Mouse (Mus musculus) liver, adult 2 months (tissue): ENCODE results near the gene Fgfr2.

ENCODE experiments used
- CTCF ChIP-seq: fragments of 200-500 bp; IDR thresholded peaks from 2 replicates; pipeline ENCODE4 v1.5.1; 2011; ENCODE audit warnings: low read depth, low read length, control low read depth
- POLR2A ChIP-seq: fragments of 200-500 bp; IDR thresholded peaks from 2 replicates; pipeline ENCODE4 v1.6.1; 2011; ENCODE audit warnings: low read length, control low read depth; ENCODE audit not compliant: insufficient read depth; ENCODE audit errors: extremely low read depth

DNA sequence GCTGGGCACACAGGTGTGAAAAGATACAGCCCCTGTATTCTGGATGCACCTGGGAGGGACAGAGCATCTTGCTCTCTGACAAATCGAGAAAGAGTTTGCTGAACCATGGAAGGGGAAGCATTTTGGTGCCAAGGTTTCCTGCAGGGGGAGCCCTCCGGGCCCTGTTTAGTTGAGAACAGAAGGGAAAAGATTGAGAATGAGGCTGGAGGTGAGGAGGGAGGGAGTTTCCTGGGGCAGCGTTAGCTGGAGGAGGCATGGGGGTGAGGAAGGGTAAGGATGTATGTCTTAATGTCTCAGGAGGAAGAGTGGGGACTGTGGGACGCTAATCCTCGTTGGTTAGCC is 1524.7 kb downstream of the Fgfr2 start:
- TF ChIP-seq POLR2A (no peak), CTCF (no peak)
